Mouse (Mus musculus) spleen, postnatal 10 days (tissue): Measurements from ENCODE around the gene Foxg1.

ENCODE experiments used
- DNase-seq, 2 experiments: peaks; one replicate each; pipeline ENCODE4 v3.0.0; 2021 to 2022; ENCODE audit warnings: low spot score in 2 of 2

Gene Foxg1

DNA sequence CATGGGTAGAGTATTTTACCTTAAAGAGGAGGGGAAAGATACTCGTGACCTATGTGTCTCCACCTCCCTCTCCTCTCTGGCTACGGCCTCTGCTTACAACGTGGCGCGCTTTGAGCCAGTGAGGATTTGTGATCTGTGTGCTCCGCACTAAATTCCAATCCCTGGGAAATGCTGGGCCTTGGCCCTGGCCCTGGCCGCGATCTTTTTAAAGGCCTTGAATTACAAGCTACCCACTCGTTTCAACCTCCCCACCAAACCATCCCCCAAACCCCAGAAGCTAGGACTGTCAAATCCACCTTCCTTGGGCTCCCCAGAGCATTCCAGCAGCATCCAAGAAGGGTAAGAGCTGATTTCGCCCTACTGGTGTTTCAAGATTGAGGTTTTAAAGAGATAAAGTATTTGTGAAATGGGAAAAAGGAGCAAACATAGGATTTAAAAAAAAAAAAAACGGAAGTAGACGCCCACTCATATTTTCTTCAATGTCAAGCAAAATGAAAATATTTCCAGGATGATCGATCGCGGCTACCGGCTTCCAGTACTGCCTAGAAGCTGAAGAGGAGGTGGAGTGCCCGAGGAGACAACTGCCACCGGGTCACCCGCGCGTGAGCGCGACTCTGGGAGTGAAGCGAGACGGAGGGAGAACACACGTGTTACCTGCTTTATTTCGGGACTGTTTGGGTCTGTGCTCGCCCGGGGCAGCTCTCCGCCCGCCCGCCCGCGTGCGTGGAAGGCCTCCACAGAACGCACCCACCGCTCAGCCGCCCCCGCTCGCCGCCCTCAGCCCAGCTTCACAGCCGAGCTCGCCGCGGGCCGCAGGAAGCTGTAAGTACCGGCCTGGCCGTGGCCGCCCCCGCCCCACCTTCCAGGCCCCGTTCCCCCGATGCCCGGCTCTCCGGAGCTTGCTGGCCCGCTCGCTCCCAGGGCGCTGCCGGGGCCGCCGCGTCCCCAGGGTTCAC lies at the start of gene Foxg1:
Foxg1 (plus strand) TSS at position 96 of the 956 bp plus-strand sequence.
- DNase-seq = no peak

GRCm38 (mm10) chr12:49349697-49350096 lies 32.8 kb upstream of the Foxg1 start:
- DNase-seq = no peak

- no peak for DNase-seq
Measured at GRCm38 (mm10) chr12:49368931-49369330, 13.5 kb upstream of the Foxg1 start.

DNA sequence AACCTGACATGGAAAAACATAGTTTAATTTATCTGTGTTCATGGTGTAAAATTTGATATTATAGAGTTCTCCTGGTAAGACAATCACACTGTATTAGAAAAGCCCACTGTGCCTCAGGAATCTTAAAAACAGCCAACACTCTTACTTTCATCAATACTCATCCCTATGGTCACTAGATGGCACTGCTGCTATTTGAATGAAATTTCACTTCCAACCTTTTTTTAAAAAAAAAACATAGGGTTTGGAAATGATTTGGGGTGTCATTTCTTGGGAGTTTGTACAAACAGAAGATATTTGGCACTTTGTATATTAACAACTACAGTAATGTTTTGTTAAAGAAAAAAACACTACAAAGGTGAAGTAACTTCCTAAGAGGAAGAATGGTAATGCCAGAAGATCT lies 10.3 kb upstream of the Foxg1 start:
- no peak for DNase-seq

DNA sequence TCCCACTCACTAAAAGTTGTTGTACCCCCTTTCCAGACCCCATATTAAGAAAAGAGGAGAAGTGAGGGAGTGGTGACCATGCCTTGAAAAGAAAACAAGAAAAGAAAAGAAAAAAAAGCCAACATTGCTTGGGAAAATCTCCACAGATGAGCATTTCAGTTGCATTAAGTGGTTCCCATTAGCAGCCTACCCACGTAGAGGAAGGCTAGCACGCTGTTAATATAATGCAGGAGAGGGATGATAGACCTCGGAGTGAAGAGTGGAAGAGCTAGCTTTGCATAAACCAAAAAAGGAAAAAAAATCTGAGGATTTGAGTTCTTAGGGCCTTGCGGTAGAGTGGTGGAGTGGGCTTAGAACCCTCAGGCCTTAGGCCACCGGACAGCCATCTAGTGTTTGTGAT lies 9.3 kb upstream of the Foxg1 start:
- no peak for DNase-seq

GRCm38 (mm10) chr12:49373821-49374605 lies 8.4 kb upstream of the Foxg1 start:
- no peak for DNase-seq

DNA sequence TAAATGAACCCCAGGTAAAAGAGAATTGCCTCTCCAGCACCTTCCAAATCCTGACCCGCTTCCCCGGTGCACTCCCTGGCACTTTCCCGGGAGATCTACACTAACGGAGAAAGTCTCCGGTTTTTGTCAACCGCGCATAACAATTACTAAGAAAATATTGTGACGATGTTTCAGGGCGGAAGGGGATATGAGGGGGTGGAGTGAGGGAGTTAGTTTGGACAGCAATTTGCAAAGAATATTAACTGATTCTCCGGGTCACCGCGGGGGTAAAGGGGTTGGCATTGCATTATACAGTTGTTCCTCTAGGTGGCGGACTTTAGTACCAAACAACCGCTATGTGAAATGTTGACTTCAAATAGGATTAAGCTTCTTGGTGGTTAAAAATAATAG lies 7.9 kb upstream of the Foxg1 start:
- no peak for DNase-seq

- DNase-seq = no peak
Measured at GRCm38 (mm10) chr12:49375427-49376317, 6.8 kb upstream of the Foxg1 start.

DNA sequence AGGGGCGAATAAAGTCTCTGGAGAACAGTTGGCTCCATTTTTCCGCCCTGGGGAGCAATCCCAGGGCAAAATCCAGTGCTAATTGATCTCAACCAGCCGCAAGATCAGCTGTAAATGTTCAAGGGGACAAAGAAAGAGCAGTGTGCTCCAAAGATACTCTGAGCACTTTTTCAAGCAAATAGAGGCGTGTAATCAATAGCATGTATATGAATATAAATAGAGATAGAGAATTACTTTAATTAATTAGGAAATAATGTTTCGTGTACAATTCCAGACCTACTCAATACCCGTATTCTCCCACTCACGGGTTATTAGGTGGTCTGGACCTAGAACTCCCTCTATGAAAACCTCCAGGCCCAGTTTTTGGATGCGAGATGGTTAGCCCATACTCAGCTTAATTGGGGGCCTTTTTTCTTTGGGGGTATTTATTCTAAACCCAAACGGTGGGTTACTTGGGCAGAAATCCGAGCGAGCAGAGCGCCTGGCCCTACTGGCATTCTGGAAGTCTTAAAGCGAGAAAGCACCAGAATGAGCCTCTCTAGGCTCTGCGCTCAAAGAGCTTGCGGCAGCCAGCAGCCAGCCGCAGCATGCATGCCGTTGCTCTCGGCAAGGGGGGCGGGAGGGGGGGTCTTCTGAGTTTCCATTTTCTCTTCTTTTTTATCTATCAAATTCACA lies 6.0 kb upstream of the Foxg1 start:
- no peak for DNase-seq

GRCm38 (mm10) chr12:49377281-49377970 lies 5.0 kb upstream of the Foxg1 start:
- no peak for DNase-seq

- DNase-seq = no peak
Measured at GRCm38 (mm10) chr12:49378920-49379319, 3.5 kb upstream of the Foxg1 start.

- no peak for DNase-seq
Measured at GRCm38 (mm10) chr12:49379446-49379845, 3.0 kb upstream of the Foxg1 start.

DNA sequence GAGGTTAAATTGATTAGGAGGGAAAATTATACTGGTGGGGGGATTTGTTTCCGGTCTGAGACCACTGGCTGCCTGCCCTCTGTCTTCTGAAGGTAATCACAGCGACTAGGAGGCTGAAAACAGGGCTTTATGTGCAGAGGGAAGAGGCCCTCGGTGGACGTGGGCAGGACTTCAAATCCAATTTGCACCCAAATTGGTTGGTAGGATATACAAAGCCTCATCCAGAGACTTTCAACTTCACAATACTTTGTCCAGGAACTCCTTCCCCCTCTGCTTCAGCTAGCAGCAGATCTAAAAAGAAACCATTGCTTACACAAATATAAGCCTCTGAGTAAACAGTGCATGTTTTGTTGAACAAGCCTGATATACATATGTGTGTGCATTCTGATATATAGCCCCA lies 2.0 kb upstream of the Foxg1 start:
- no peak for DNase-seq

GRCm38 (mm10) chr12:49381031-49381525 lies 1.4 kb upstream of the Foxg1 start:
- no peak for DNase-seq

- DNase-seq = no peak
Measured at GRCm38 (mm10) chr12:49381721-49382365, 617 bp upstream of the Foxg1 start.

DNA sequence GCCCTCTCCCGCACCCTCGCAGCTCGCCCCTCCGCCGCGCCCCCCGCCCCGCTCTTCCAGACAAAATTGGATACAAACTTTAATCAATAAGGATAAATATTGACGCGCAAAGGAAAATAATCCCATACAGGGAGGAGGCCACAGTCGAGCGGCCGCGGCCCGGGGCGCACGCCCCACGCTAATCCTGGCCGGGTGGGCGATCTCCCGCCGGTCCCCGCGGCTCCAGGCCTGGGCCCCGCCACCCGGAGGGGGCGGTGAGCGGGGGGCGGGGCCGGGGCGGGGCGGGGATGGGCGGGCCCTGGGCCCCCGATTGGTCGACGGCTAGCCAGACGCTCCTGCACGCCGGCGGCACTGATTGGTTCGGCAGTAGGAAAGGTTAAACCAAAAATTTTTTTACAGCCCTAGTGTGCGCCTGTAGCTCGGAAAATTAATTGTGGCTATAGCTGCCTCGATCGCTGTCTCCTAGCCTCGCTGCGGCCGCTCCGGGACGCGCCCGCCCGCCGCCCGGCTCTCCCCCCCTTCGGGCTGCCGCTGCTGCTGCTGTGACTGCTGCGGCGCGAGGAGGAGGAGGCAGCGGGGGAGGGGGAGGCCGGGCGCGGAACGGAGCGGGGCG lies 1.2 kb downstream of the Foxg1 start:
- DNase-seq = no peak

- no peak for DNase-seq
Measured at GRCm38 (mm10) chr12:49384295-49384875, 1.9 kb downstream of the Foxg1 start.

DNA sequence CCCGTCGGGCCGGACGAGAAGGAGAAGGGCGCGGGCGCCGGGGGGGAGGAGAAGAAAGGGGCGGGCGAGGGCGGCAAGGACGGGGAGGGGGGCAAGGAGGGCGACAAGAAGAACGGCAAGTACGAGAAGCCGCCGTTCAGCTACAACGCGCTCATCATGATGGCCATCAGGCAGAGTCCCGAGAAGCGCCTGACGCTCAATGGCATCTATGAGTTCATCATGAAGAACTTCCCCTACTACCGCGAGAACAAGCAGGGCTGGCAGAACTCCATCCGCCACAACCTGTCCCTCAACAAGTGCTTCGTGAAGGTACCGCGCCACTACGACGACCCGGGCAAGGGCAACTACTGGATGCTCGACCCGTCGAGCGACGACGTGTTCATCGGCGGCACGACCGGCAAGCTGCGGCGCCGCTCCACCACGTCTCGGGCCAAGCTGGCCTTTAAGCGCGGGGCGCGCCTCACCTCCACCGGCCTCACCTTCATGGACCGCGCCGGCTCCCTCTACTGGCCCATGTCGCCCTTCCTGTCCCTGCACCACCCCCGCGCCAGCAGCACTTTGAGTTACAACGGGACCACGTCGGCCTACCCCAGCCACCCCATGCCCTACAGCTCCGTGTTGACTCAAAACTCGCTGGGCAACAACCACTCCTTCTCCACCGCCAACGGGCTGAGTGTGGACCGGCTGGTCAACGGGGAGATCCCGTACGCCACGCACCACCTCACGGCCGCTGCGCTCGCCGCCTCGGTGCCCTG lies 2.6 kb downstream of the Foxg1 start, which contains the start of gene Gm43517:
Gm43517 (plus strand) TSS at position 299 of the 755 bp plus-strand sequence.
- DNase-seq = no peak
